Mouse (Mus musculus) megakaryocyte, embryonic 14.5 days (primary cell): Measurements from ENCODE around the gene Marc1.

ENCODE experiments used
- FLI1 ChIP-seq: IDR thresholded peaks from 2 replicates; pipeline ENCODE4 v1.6.1; 2012; ENCODE audit warnings: low read length, inconsistent platforms, mixed read lengths
- GATA1 ChIP-seq: IDR thresholded peaks from 3 replicates; pipeline ENCODE4 v1.6.1; 2012; ENCODE audit warnings: mixed read lengths, low read length, inconsistent platforms, borderline replicate concordance

GRCm38 (mm10) chr1:184805749-184806148 is 5.4 kb downstream of the Marc1 start:
- TF ChIP-seq GATA1 (no peak), FLI1 (no peak)
